Mouse (Mus musculus) stomach, embryonic 16.5 days (tissue): ENCODE measurements at regions not wholly inside any gene's neighbourhood (a gene's known extent, or its start where the extent isn't known, plus 50 kb on each side); places are given as distances from the start of the nearest gene placed in this dataset.

Experiments
- ATAC-seq: fragments of 200-750 bp; cut with Nextera tagmentation; 2 replicates; pipeline ENCODE4 v1.8.0; 2017; ENCODE audit warnings: moderate number of reproducible peaks, moderate TSS enrichment; ENCODE audit not compliant: insufficient read depth, low FRiP score
- H3K27ac ChIP-seq: fragments of 300-500 bp; sonication (generic); 2 replicates; pipeline ENCODE4 v1.5.1; 2014; ENCODE audit warnings: low read length
- H3K27me3 ChIP-seq: fragments of 300-500 bp; sonication (generic); 2 replicates; pipeline ENCODE4 v1.6.1; 2014; ENCODE audit warnings: low read length, control low read depth, mixed read lengths; ENCODE audit not compliant: control insufficient read depth, insufficient read depth
- H3K36me3 ChIP-seq: fragments of 300-500 bp; sonication (generic); 2 replicates; pipeline ENCODE4 v1.6.1; 2014; ENCODE audit warnings: low read length; ENCODE audit not compliant: control insufficient read depth, insufficient read depth
- H3K4me1 ChIP-seq: fragments of 300-500 bp; sonication (generic); 2 replicates; pipeline ENCODE4 v1.6.1; 2014; ENCODE audit warnings: low read length, control low read depth, mixed read lengths; ENCODE audit not compliant: control insufficient read depth, insufficient read depth
- H3K4me2 ChIP-seq: fragments of 300-500 bp; sonication (generic); 2 replicates; pipeline ENCODE4 v1.6.1; 2014; ENCODE audit warnings: low read depth, low read length, mixed read lengths
- H3K4me3 ChIP-seq: fragments of 300-500 bp; sonication (generic); replicated peaks from 2 replicates; pipeline ENCODE4 v1.5.1; 2014; ENCODE audit warnings: mild to moderate bottlenecking, low read length
- H3K9ac ChIP-seq: fragments of 300-500 bp; sonication (generic); 2 replicates; pipeline ENCODE4 v1.6.1; 2014; ENCODE audit warnings: low read length
- H3K9me3 ChIP-seq: fragments of 300-500 bp; sonication (generic); replicated peaks from 2 replicates; pipeline ENCODE4 v1.6.1; 2016; ENCODE audit warnings: low read length, control low read depth; ENCODE audit not compliant: control insufficient read depth
- WGBS: fragments of 180-500 bp; shearing (Covaris S2); extraction: QIAGEN DNeasy Blood & Tissue Kit; methylation state at CpG from one replicate; pipeline ENCODE4 v1.1.7; 2014; 5-methylcytosine and 5-hydroxymethylcytosine counted together

DNA sequence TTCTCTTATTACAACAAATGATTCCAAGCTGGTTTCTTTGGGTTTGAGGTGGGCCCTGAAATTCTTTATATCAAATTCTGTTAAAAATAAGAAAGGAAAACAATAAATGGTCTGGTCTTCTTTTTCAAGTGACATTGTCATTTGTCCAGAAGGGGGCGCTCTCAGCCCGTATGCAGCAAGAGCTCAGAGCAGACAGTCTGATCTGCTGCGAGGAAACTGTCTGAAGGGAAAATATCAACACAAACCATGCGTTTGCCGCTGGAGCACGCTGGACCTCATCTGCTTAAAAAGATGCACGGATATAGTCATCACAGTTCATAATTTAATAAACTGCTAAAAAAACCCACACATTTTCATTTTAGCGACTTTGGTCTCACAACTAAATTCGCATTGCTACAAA lies 161.2 kb downstream of the Cetn3 start:
- peak overlapping the region; percentile 32 for H3K4me3 ChIP-seq
- peak overlapping the region; percentile 47 for H3K4me2 ChIP-seq
- 8% methylated on average over 9 of the region's 9 CpGs for WGBS
- H3K36me3 ChIP-seq = no peaks in the 10 kb centered on the region
- H3K4me1 ChIP-seq = 0 out of 2 replicates have a peak, but pooled peaks cover 4% of the 10 kb centered on the region
- H3K9me3 ChIP-seq = no peaks in the 10 kb centered on the region
- no peaks in the 10 kb centered on the region for H3K27me3 ChIP-seq
- H3K9ac ChIP-seq = no peak overlapping the region
- 0 out of 2 replicates have a peak, but pooled peaks have one; percentile 47 for ATAC-seq
- no peak overlapping the region for H3K27ac ChIP-seq

DNA sequence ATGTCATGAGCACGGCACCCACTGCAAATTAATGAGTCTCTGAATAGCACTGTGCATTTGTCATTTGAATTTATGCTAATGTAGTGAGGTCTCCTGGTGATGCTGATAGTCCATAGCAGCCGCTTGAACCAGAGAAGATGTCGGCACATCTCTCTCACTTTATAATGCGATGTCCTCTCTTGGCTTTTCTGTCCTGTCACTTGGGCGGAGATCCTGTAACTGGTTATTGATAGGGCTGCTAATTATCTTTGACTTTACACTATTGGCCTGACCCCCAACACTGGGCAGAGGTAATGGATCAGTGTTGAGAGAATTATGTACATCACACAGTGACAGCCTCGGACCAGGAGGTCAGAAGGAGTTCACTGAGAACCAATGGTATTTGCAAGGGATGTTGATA lies 161.6 kb downstream of the Cetn3 start:
- Histone ChIP-seq H3K4me2 (peak overlapping the region; percentile 47), H3K9ac (no peak overlapping the region), H3K4me3 (peak overlapping the region; percentile 32), H3K9me3 (no peaks in the 10 kb centered on the region), H3K4me1 (0 out of 2 replicates have a peak, but pooled peaks cover 4% of the 10 kb centered on the region), H3K27ac (no peak overlapping the region), H3K27me3 (no peaks in the 10 kb centered on the region), H3K36me3 (no peaks in the 10 kb centered on the region)
- ATAC-seq = no peak
- WGBS = 42% methylated on average over 6 of the region's 6 CpGs

DNA sequence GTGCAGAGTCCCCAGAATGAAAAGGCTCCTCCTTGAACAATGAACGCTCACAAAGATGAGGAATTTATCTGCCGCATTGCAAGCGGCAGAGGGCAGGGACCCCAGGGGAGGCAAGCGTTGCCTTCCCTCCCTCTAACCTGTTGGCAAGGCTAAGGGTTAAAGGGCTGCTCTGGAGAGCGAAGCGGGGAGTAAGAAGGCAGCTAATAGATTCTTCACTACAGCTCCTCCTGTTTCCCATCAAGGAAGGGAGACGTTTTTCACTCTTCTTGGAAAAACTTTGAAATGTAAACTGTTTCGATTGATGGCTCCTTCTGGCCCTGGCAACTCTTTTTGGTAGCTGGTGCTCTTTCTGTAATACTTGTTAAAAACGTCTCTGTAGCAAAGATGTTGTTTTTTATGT lies 162.9 kb downstream of the Cetn3 start:
- Histone ChIP-seq H3K4me2 (peak overlapping the region; percentile 45), H3K4me1 (0 out of 2 replicates have a peak, but pooled peaks cover 4% of the 10 kb centered on the region), H3K4me3 (peak overlapping the region; percentile 28), H3K36me3 (no peaks in the 10 kb centered on the region), H3K9ac (peak overlapping the region; percentile 62), H3K9me3 (no peaks in the 10 kb centered on the region), H3K27me3 (no peaks in the 10 kb centered on the region), H3K27ac (no peak overlapping the region)
- WGBS = 9% methylated on average over 9 of the region's 9 CpGs
- ATAC-seq = no peak

DNA sequence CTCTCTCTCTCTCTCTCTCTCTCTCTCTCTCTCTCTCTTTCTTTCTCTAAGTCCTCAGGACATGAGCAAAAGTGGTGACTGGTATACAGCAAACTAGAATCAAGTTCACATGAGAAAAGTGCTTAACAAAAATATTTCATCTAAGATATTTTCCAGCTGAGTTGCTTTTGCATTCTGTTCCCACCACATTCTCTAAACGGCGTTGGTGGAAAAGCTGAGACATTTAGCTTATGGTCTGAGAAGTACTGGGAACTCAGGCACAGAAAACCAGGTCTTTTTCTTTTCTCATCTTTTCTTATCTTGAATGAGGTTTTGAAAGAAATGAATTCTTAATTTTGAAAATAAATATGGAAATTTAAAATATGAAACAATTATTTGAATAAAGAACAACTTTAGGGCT lies 182.6 kb downstream of the Cetn3 start:
- Histone ChIP-seq H3K27me3 (no peaks in the 10 kb centered on the region), H3K9ac (no peak overlapping the region), H3K4me1 (no peaks in the 10 kb centered on the region), H3K4me3 (no peak overlapping the region), H3K4me2 (no peak overlapping the region), H3K9me3 (no peaks in the 10 kb centered on the region), H3K36me3 (no peaks in the 10 kb centered on the region), H3K27ac (no peak overlapping the region)
- WGBS = 64% methylated on average over 2 of the region's 2 CpGs
- no peak for ATAC-seq

DNA sequence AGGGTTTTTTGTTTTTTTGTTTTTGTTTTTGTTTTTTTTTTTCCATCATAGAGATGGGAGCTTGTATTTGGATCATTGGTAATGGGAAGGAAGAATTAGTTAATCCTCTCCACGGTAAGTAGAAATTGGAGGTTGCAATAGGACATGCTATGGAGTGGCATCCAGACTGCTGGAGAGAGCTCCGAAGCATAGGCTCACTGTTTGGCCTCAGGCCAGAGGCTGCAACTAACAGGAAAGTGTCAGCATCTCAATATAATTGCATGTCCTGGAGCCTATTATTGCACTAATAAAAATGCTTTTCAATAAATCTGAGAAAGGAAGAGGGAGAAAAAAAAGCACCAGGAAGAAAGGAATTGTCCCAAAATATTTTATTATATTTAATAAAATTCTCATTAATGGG lies 193.0 kb downstream of the Cetn3 start:
- 60% methylated on average over 2 of the region's 2 CpGs for WGBS
- H3K36me3 ChIP-seq = no peaks in the 10 kb centered on the region
- no peak overlapping the region for H3K9ac ChIP-seq
- H3K4me2 ChIP-seq = no peak overlapping the region
- H3K9me3 ChIP-seq = no peaks in the 10 kb centered on the region
- H3K27ac ChIP-seq = no peak overlapping the region
- H3K27me3 ChIP-seq = no peaks in the 10 kb centered on the region
- ATAC-seq = no peak
- no peak overlapping the region for H3K4me3 ChIP-seq
- no peaks in the 10 kb centered on the region for H3K4me1 ChIP-seq

DNA sequence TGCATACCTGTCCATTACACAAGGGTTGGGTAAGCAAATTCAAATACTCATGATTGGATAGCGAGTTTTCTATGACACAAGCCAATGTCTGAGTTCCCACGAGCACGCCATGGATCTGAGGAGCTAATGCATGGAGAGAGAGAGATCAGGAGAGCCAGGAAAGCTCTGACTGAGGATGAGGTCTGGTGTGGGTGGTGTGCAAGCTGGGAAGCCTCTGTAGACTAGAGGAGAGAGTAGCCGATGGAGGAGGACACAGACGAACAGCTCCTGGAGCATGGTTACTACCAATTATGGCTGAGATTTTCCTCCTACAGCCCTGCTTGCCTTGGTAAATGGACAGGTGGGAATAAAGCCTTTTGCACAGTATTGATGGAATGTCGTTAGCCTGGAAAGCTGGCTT lies 195.1 kb downstream of the Cetn3 start:
- 68% methylated on average over 6 of the region's 6 CpGs for WGBS
- H3K4me2 ChIP-seq = no peak overlapping the region

DNA sequence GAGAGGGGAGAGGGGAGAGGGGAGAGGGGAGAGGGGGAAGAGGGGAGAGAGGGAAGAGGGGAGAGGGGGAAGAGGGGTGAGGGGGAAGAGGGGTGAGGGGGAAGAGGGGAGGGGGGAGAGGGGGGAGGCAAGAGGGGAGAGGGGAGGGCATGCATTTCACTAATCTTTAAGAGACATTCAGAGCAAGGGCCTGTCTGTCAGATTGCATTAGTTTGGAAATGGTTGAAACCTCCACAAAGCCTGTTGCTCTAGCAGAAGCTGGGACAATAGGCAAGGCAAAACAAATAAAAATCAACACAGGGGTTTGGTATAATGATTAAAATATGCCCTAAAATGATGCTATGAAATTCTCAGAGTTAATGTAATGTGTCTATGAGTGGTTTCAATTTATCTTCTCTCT lies 196.4 kb downstream of the Cetn3 start:
- no peak overlapping the region for H3K9ac ChIP-seq
- ATAC-seq = no peak
- no peak overlapping the region for H3K27ac ChIP-seq
- no peaks in the 10 kb centered on the region for H3K36me3 ChIP-seq
- H3K27me3 ChIP-seq = no peaks in the 10 kb centered on the region
- H3K4me3 ChIP-seq = no peak overlapping the region
- H3K4me1 ChIP-seq = no peaks in the 10 kb centered on the region
- H3K4me2 ChIP-seq = no peak overlapping the region
- H3K9me3 ChIP-seq = no peaks in the 10 kb centered on the region

More for the DNA sequence above, 195.1 kb downstream of the Cetn3 start:
- H3K9ac ChIP-seq = no peak overlapping the region
- no peaks in the 10 kb centered on the region for H3K9me3 ChIP-seq
- H3K4me3 ChIP-seq = no peak overlapping the region
- no peak for ATAC-seq
- H3K27ac ChIP-seq = no peak overlapping the region
- no peaks in the 10 kb centered on the region for H3K27me3 ChIP-seq
- H3K36me3 ChIP-seq = no peaks in the 10 kb centered on the region
- H3K4me1 ChIP-seq = no peaks in the 10 kb centered on the region

DNA sequence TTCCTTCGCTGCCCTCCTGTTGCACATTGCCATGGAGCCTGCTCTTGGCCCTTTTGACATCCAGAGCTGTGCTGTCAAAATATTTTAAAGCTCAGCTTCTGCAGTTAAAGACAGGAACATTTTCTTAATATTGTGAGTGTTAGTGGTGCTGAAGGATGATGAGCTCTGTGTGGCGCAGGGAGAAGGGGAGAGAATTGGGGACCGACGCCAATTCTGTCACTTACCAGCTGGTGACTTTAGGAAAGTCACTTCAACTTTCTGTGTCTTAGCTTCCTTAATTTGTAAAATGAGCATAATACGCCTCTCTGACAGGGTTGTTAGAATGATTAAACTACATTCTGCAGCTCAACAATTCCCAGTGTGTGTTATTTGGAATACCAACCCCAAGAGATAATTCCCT lies 197.2 kb downstream of the Cetn3 start:
- ATAC-seq = no peak
- H3K27me3 ChIP-seq = no peaks in the 10 kb centered on the region
- no peak overlapping the region for H3K9ac ChIP-seq
- H3K4me3 ChIP-seq = no peak overlapping the region
- H3K36me3 ChIP-seq = no peaks in the 10 kb centered on the region
- no peak overlapping the region for H3K4me2 ChIP-seq
- no peak overlapping the region for H3K27ac ChIP-seq
- no peaks in the 10 kb centered on the region for H3K9me3 ChIP-seq
- no peaks in the 10 kb centered on the region for H3K4me1 ChIP-seq
- 69% methylated on average over 5 of the region's 5 CpGs for WGBS

DNA sequence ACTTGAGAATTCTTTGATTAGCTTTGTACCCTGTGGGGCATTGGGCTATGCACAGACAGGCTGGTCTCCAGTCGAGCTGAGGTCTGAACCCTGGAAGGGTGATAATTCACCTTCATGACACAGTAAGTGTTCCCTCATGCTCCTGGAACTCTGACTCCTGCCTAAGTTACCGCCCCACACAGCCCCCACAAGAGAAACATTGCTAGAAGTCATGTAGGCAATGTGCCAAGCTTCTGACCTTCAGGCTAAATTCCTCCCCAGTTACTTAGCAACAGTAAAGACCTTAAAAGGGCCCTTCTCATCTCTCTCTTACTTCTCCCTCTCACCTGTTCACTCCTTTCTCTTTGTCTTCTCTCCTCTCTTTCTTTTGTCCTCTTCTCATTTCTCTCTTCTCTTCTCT lies 199.6 kb downstream of the Cetn3 start:
- Histone ChIP-seq H3K9me3 (no peaks in the 10 kb centered on the region), H3K27ac (no peak overlapping the region), H3K4me2 (no peak overlapping the region), H3K36me3 (no peaks in the 10 kb centered on the region), H3K4me3 (no peak overlapping the region), H3K4me1 (no peaks in the 10 kb centered on the region), H3K27me3 (no peaks in the 10 kb centered on the region), H3K9ac (no peak overlapping the region)
- no peak for ATAC-seq
- 26% methylated on average over 2 of the region's 2 CpGs for WGBS

DNA sequence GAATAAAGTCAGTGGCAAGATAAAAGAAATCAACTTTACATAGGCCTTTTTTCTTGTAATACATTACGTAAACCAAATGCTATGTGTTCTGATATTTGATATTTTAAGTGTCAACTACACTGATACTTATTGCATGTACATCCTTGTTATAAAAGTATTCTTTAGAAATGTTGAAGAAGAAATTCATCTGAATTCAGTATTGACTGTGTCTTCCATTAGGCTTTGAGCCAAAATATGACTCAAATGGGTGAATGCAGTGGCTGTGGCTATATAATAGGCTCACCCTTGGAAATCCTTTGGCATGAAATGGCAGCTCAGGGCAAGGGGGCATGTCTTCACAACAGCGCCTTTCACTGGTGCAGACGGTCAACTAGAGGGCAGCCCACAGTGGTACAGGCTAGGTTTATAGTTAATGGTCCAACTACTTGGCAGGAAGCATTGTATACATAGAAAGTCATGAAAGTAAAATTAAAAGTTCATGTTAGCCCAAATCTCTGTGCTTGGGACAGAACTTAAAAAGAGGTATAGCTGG lies 217.9 kb downstream of the Cetn3 start:
- H3K27ac ChIP-seq = no peak overlapping the region
- no peaks in the 10 kb centered on the region for H3K9me3 ChIP-seq
- no peak overlapping the region for H3K4me3 ChIP-seq
- H3K4me2 ChIP-seq = no peak overlapping the region
- no peaks in the 10 kb centered on the region for H3K27me3 ChIP-seq
- H3K4me1 ChIP-seq = no peaks in the 10 kb centered on the region
- WGBS = 78% methylated on average over 3 of the region's 3 CpGs
- H3K36me3 ChIP-seq = no peaks in the 10 kb centered on the region
- H3K9ac ChIP-seq = no peak overlapping the region
- ATAC-seq = peak; percentile 60; the same call in 1 of the 2 replicates
